Mouse (Mus musculus) embryonic facial prominence, embryonic 11.5 days (tissue): ENCODE measurements at regions not wholly inside any gene's neighbourhood (a gene's known extent, or its start where the extent isn't known, plus 50 kb on each side); places are given as distances from the start of the nearest gene placed in this dataset.
A peak's percentile ranks its signal among the peaks of the same experiment; 100 is the strongest.

Source experiments
- ATAC-seq: fragments of 200-750 bp; cut with Nextera tagmentation; replicated peaks from 2 replicates; pipeline ENCODE4 v1.8.0; 2017; ENCODE audit warnings: low read depth; ENCODE audit not compliant: insufficient number of reproducible peaks, low FRiP score, low TSS enrichment
- DNase-seq: peaks from one replicate; pipeline ENCODE4 v3.0.0-alpha.2; 2015; ENCODE audit warnings: low spot score
- H3K27ac ChIP-seq: fragments of 300-500 bp; sonication (generic); replicated peaks from 2 replicates; pipeline ENCODE4 v1.5.1; 2014; ENCODE audit warnings: mild to moderate bottlenecking, low read depth, low read length, control low read depth
- H3K27me3 ChIP-seq: fragments of 300-500 bp; sonication (generic); 2 replicates; pipeline ENCODE4 v1.6.1; 2014; ENCODE audit warnings: mild to moderate bottlenecking, low read length, moderate library complexity, mixed read lengths; ENCODE audit not compliant: control insufficient read depth, insufficient read depth
- H3K36me3 ChIP-seq: fragments of 300-500 bp; sonication (generic); replicated peaks from 2 replicates; pipeline ENCODE4 v1.6.1; 2014; ENCODE audit warnings: low read depth, mild to moderate bottlenecking, low read length, moderate library complexity, mixed read lengths; ENCODE audit not compliant: control insufficient read depth, insufficient read depth
- H3K4me1 ChIP-seq: fragments of 300-500 bp; sonication (generic); 2 replicates; pipeline ENCODE4 v1.6.1; 2014; ENCODE audit warnings: low read length, mixed read lengths; ENCODE audit not compliant: control insufficient read depth, insufficient read depth
- H3K4me2 ChIP-seq: fragments of 300-500 bp; sonication (generic); 2 replicates; pipeline ENCODE4 v1.6.1; 2014; ENCODE audit warnings: low read depth, mild to moderate bottlenecking, control low read depth, low read length, moderate library complexity
- H3K4me3 ChIP-seq: fragments of 300-500 bp; sonication (generic); 2 replicates; pipeline ENCODE4 v1.5.1; 2014; ENCODE audit warnings: low read depth, low read length, control low read depth
- H3K9ac ChIP-seq: fragments of 300-500 bp; sonication (generic); replicated peaks from 2 replicates; pipeline ENCODE4 v1.6.1; 2014; ENCODE audit warnings: mild to moderate bottlenecking, control low read depth, low read length
- H3K9me3 ChIP-seq: fragments of 300-500 bp; sonication (generic); replicated peaks from 2 replicates; pipeline ENCODE4 v1.6.1; 2016; ENCODE audit warnings: mild to moderate bottlenecking, low read length, inconsistent platforms, mixed read lengths; ENCODE audit not compliant: control insufficient read depth
- WGBS: fragments of 180-500 bp; shearing (Covaris S2); extraction: QIAGEN DNeasy Blood & Tissue Kit; methylation state at CpG from one replicate; pipeline ENCODE4 v1.1.7; 2014; 5-methylcytosine and 5-hydroxymethylcytosine counted together

GRCm38 (mm10) chr1:128758802-128759481, 166.8 kb upstream of the Cxcr4 start:
- Histone ChIP-seq H3K4me3 (no peak overlapping the region), H3K36me3 (no peaks in the 10 kb centered on the region), H3K27ac (no peak overlapping the region), H3K9ac (no peak overlapping the region), H3K4me1 (no peaks in the 10 kb centered on the region), H3K4me2 (no peak overlapping the region), H3K27me3 (no peaks in the 10 kb centered on the region), H3K9me3 (no peaks in the 10 kb centered on the region)
- no peak for DNase-seq
- 77% methylated on average over 11 of the region's 11 CpGs for WGBS
- ATAC-seq, result peak; percentile 48; the same call in 1 of the 2 replicates

- Histone ChIP-seq H3K36me3 (no peaks in the 10 kb centered on the region), H3K4me2 (no peak overlapping the region), H3K4me3 (no peak overlapping the region), H3K27me3 (no peaks in the 10 kb centered on the region), H3K4me1 (no peaks in the 10 kb centered on the region), H3K9ac (no peak overlapping the region), H3K27ac (no peak overlapping the region), H3K9me3 (no peaks in the 10 kb centered on the region)
- DNase-seq, result no peak
- WGBS, result 75% methylated on average over 13 of the region's 13 CpGs
- no peak for ATAC-seq
Measured at GRCm38 (mm10) chr1:128758294-128758801, 166.3 kb upstream of the Cxcr4 start.

GRCm38 (mm10) chr1:128753427-128754012, 161.4 kb upstream of the Cxcr4 start:
- no peaks in the 10 kb centered on the region for H3K9me3 ChIP-seq
- no peak for DNase-seq
- no peaks in the 10 kb centered on the region for H3K4me1 ChIP-seq
- H3K27ac ChIP-seq, result no peak overlapping the region
- H3K4me2 ChIP-seq, result no peak overlapping the region
- H3K4me3 ChIP-seq, result no peak overlapping the region
- H3K9ac ChIP-seq, result no peak overlapping the region
- no peaks in the 10 kb centered on the region for H3K27me3 ChIP-seq
- no peak for ATAC-seq
- no peaks in the 10 kb centered on the region for H3K36me3 ChIP-seq
- 56% methylated on average over 3 of the region's 3 CpGs for WGBS

GRCm38 (mm10) chr1:128749437-128749994, 157.4 kb upstream of the Cxcr4 start:
- no peak overlapping the region for H3K4me3 ChIP-seq
- no peaks in the 10 kb centered on the region for H3K27me3 ChIP-seq
- no peak overlapping the region for H3K27ac ChIP-seq
- WGBS, result 57% methylated on average over 5 of the region's 5 CpGs
- H3K4me1 ChIP-seq, result no peaks in the 10 kb centered on the region
- H3K9me3 ChIP-seq, result no peaks in the 10 kb centered on the region
- H3K9ac ChIP-seq, result no peak overlapping the region
- H3K36me3 ChIP-seq, result no peaks in the 10 kb centered on the region
- H3K4me2 ChIP-seq, result no peak overlapping the region
- ATAC-seq, result no peak
- DNase-seq, result no peak

- Histone ChIP-seq H3K4me2 (no peak overlapping the region), H3K27ac (no peak overlapping the region), H3K36me3 (no peaks in the 10 kb centered on the region), H3K4me1 (no peaks in the 10 kb centered on the region), H3K4me3 (no peak overlapping the region), H3K27me3 (no peaks in the 10 kb centered on the region), H3K9ac (no peak overlapping the region), H3K9me3 (no peaks in the 10 kb centered on the region)
- 93% methylated on average over 12 of the region's 12 CpGs for WGBS
- ATAC-seq (no peak), DNase-seq (no peak)
Measured at GRCm38 (mm10) chr1:128747196-128747790, 155.2 kb upstream of the Cxcr4 start.

- no peaks in the 10 kb centered on the region for H3K9me3 ChIP-seq
- WGBS, result 62% methylated on average over 3 of the region's 3 CpGs
- DNase-seq (no peak), ATAC-seq (no peak)
- H3K27ac ChIP-seq, result no peak overlapping the region
- no peaks in the 10 kb centered on the region for H3K4me1 ChIP-seq
- H3K9ac ChIP-seq, result no peak overlapping the region
- no peak overlapping the region for H3K4me2 ChIP-seq
- no peaks in the 10 kb centered on the region for H3K27me3 ChIP-seq
- no peaks in the 10 kb centered on the region for H3K36me3 ChIP-seq
- no peak overlapping the region for H3K4me3 ChIP-seq
Measured at GRCm38 (mm10) chr1:128746461-128747009, 154.4 kb upstream of the Cxcr4 start.

- no peak overlapping the region for H3K9ac ChIP-seq
- no peaks in the 10 kb centered on the region for H3K27me3 ChIP-seq
- no peak overlapping the region for H3K27ac ChIP-seq
- H3K4me2 ChIP-seq, result no peak overlapping the region
- ATAC-seq, result no peak
- H3K36me3 ChIP-seq, result no peaks in the 10 kb centered on the region
- no peak for DNase-seq
- H3K4me3 ChIP-seq, result no peak overlapping the region
- no peaks in the 10 kb centered on the region for H3K9me3 ChIP-seq
- WGBS, result 91% methylated on average over 2 of the region's 2 CpGs
- H3K4me1 ChIP-seq, result no peaks in the 10 kb centered on the region
Measured at GRCm38 (mm10) chr1:128740616-128741015, 148.5 kb upstream of the Cxcr4 start.

- Histone ChIP-seq H3K9ac (no peak overlapping the region), H3K4me1 (no peaks in the 10 kb centered on the region), H3K36me3 (no peaks in the 10 kb centered on the region), H3K4me3 (no peak overlapping the region), H3K27ac (no peak overlapping the region), H3K9me3 (no peaks in the 10 kb centered on the region), H3K4me2 (no peak overlapping the region), H3K27me3 (no peaks in the 10 kb centered on the region)
- 83% methylated on average over 4 of the region's 4 CpGs for WGBS
- no peak for DNase-seq
- ATAC-seq, result no peak
Measured at GRCm38 (mm10) chr1:128738152-128738551, 146.1 kb upstream of the Cxcr4 start.
